Mouse (Mus musculus) liver, adult 2 months (tissue): ENCODE data around the gene Ivd.

ENCODE experiments used
- CTCF ChIP-seq: fragments of 200-500 bp; IDR thresholded peaks from 2 replicates; pipeline ENCODE4 v1.5.1; 2011; ENCODE audit warnings: low read depth, low read length, control low read depth
- POLR2A ChIP-seq: fragments of 200-500 bp; IDR thresholded peaks from 2 replicates; pipeline ENCODE4 v1.6.1; 2011; ENCODE audit warnings: low read length, control low read depth; ENCODE audit not compliant: insufficient read depth; ENCODE audit errors: extremely low read depth

DNA sequence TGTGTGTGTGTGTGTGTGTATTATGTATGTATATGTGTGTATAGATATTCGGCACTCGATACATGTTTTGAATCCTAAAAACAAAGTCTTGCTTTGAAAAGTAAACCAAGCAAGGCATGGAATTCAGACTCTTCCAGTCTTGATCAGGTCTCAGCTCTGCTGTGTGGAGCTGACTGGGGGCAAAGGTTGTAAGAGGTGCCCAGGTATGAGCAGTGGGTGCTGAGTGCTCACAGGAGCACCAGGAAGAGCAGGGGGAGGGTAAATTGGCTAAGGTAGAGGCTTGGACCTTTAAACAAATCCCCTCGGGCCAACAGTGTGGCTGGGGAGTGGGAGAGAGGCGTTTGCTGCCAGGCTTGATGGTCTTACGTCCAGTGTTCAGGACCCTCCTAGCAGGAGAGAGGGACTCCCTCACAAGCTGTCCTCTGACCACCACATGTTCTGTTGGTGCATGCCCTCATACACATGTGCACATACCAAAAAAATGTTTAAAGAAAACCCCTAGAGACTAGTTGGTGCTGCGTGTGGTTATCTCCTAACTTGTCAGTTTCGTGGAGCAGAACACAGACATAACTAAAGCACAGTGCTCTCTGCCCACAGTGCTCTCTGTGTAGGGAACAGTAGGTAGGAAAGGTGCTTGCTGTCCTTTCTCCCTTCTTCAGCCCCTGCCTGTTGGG, 49.0 kb downstream of the Ivd start:
- no peak for TF ChIP-seq CTCF
- TF ChIP-seq POLR2A: no peak
